Mouse (Mus musculus): ENCODE measurements around the gene Gm49388. TPM values are rescaled to one million over a fixed set of nuclear protein-coding genes. Genes with fewer than 3 reads are reported as not detected.

Gene Gm49388
- polyA plus RNA-seq (2012; ENCODE audit: insufficient read depth, insufficient read length, missing spikeins), result 0.54 TPM in 1 of 2 replicates, not detected in the other

DNA sequence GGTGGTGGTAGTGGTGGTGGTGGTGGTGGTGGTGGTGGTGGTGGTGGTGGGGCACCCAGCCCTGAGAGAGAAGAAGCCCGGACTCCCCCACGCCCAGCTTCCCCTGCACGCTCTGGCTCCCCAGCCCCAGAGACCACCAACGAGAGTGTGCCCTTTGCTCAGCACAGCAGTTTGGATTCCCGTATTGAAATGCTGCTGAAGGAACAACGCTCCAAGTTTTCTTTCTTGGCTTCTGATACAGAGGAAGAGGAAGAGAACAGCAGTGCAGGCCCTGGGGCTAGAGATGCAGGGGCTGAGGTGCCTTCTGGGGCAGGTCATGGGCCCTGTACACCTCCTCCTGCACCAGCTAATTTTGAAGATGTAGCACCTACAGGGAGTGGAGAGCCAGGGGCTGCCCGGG lies at the start of gene Gm49388:
TSS of gene Gm49388 (plus strand) at position 301 of the 400 bp plus-strand sequence.
- H3K4me1 ChIP-seq (ENCODE audit: control insufficient read depth, insufficient read depth, insufficient read length, low read length), result no peaks in the 10 kb centered on the region
- H3K4me3 ChIP-seq (ENCODE audit: insufficient read depth, low read depth, low read length), result no peak within 1 kb of the TSS
- no peak within 1 kb of the TSS for H3K27ac ChIP-seq (replicated peaks; ENCODE audit: low read depth, low read length)

- Histone ChIP-seq H3K4me3 (ENCODE audit: insufficient read depth, low read depth, low read length) (peak within 1 kb of the TSS; percentile 79), H3K27ac (replicated peaks; ENCODE audit: low read depth, low read length) (peak within 1 kb of the TSS; percentile 75), H3K4me1 (ENCODE audit: control insufficient read depth, insufficient read depth, insufficient read length, low read length) (no peaks in the 10 kb centered on the region)
Measured at GRCm38 (mm10) chr7:127744366-127745045, 40.9 kb upstream of the Gm49388 start, which contains the start of gene Fbxl19. Gene Fbxl19 (plus strand): TSS chr7:127744543.

DNA sequence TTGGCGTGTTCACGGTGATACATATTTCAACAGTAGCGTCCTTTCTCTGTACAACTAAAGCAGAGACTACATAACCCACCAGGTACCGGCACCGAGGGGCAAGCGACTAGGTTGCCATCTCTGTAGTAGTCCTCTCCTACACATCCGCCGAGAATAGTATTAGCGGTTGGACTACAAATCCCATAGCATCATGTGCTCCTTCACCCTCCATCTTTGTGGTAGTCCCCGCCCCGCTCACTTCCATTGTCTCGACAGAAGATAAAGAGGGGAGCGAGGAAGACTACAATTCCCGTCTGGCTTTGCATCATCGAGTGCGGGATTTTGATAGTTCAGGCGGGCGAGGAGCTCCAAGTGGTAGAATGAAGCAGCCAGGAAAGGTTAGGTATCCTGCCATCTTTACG lies 40.2 kb upstream of the Gm49388 start:
- Histone ChIP-seq H3K27ac (replicated peaks; ENCODE audit: low read depth, low read length) (peak overlapping the region; percentile 81), H3K4me1 (ENCODE audit: control insufficient read depth, insufficient read depth, insufficient read length, low read length) (no peaks in the 10 kb centered on the region), H3K4me3 (ENCODE audit: insufficient read depth, low read depth, low read length) (peak overlapping the region; percentile 79)

DNA sequence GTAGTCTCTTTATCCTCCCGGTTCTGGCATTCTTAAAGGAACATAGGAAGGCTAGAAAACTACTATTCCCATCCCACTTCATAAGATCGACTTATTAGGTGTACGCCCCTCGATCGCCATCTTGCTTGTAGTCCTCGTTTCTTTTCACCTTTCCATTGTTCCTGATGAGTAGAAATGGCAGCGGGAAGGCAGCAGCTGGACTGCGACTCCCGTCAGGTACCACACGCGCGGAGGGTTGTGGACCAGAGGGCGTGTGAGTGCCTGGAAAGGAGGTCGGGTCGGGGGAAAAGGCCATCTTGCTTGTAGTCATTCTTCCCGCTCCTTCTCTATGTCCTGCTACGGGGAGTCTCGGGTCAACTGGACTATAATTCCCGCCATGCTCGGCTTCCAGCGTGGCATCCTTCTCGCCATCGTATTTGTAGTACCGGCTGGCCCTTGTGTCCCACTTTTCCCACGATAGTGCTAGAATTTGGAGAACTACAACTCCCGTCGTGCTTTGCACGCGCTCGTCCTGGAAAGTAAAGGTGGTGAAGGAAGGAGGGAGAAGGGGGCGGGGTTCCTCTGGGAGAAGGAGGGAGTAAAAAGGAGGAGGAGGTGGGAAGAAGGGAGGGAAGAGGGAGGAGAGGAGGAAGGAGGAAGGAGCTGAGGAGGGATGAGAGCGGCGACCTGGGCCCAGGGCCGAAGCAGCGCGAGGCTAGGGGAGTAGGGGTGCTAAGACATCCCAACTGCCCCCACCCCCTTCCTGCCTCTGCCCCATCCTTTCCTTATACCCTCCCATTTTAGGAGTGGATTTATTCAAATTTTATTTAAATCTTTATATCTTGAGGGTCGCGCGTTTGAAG lies 39.5 kb upstream of the Gm49388 start:
- Histone ChIP-seq H3K4me3 (ENCODE audit: insufficient read depth, low read depth, low read length) (peak overlapping the region; percentile 79), H3K27ac (replicated peaks; ENCODE audit: low read depth, low read length) (peak overlapping the region; percentile 81), H3K4me1 (ENCODE audit: control insufficient read depth, insufficient read depth, insufficient read length, low read length) (no peaks in the 10 kb centered on the region)

- Histone ChIP-seq H3K4me3 (ENCODE audit: insufficient read depth, low read depth, low read length) (peak overlapping the region; percentile 79), H3K27ac (replicated peaks; ENCODE audit: low read depth, low read length) (no peak overlapping the region), H3K4me1 (ENCODE audit: control insufficient read depth, insufficient read depth, insufficient read length, low read length) (no peaks in the 10 kb centered on the region)
Measured at GRCm38 (mm10) chr7:127746494-127747491, 38.6 kb upstream of the Gm49388 start.

DNA sequence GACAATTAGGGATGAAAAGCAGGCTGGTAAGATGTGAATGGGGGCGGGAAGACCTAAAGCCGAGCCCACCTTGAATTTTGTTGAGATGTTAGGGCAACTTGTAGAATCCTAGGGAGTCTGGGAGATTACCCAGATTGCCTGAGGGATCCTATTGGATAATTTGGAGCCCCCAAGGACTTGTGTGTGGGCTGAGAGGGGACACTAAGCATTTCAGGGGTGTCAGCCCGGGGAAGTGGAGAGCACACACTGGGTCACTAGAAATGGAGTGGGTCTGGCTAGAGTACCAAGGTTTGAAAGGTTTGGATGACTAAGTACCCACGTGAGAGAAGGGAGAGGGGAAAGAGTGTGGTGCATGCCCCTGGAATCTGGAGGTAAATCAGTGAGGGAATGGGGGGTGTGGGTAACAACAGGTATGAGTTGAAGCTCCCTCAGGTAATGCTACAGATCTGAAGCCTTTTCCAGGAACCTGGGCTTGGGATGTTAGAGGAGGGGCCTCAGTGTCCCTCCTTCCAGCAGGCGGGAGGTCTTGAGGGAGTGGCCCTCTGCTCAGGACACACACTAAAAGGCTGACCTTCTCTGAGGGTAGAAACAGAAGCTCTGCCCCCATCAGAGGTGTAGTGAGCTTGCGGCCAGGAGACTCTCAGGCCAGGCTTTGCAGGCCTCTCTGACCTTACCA lies 37.7 kb upstream of the Gm49388 start:
- Histone ChIP-seq H3K27ac (replicated peaks; ENCODE audit: low read depth, low read length) (no peak overlapping the region), H3K4me1 (ENCODE audit: control insufficient read depth, insufficient read depth, insufficient read length, low read length) (no peaks in the 10 kb centered on the region), H3K4me3 (ENCODE audit: insufficient read depth, low read depth, low read length) (no peak overlapping the region)

- H3K4me1 ChIP-seq (ENCODE audit: control insufficient read depth, insufficient read depth, insufficient read length, low read length), result no peaks in the 10 kb centered on the region
- H3K4me3 ChIP-seq (ENCODE audit: insufficient read depth, low read depth, low read length), result no peak overlapping the region
Measured at GRCm38 (mm10) chr7:127748235-127748560, 37.2 kb upstream of the Gm49388 start.

DNA sequence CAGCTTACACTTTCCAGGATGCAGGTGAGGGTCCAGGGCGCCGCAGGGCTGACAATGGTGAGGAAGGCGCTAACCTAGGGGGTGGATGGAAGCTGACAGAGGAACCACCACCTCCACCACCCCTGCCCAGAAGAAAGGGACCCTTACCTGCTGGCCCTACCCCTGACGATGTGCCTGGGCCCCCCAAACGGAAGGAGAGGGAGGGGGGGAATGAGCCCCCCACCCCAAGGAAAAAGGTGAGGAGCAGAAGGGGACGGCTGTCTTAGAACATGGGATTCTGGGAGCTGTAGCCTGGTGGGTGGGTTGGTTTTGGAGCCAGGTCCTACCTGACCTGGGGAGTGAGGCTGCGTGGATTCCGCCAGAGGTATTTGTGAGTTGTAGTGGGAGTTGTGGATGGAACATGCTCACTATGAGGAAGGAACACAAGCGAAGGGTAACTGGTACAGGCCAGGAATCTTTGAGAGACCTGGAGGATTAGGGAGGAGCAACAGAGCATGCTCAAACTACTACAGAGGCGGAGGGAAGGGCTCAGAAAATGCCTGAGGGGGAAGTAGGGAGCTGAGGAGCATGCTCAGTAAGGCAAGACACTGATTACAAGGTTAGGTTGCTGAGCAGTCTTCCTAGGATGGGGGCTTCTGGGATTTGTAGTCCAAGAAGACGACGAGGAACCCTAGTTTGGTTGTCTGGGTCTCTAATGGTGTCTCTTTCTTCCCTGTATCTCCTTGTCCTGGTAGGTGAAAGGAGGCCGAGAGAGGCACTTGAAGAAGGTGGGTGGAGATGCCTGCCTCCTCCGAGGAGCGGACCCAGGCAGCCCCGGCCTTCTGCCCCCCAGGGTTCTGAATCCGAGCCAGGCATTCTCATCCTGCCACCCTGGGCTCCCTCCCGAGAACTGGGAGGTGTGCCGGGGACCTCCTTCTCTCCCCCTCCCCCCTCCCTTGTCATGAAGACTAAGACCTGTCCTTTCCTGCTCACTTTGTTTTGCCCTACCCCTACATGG lies 35.0 kb upstream of the Gm49388 start:
- Histone ChIP-seq H3K4me3 (ENCODE audit: insufficient read depth, low read depth, low read length) (no peak overlapping the region), H3K27ac (replicated peaks; ENCODE audit: low read depth, low read length) (no peak overlapping the region), H3K4me1 (ENCODE audit: control insufficient read depth, insufficient read depth, insufficient read length, low read length) (no peaks in the 10 kb centered on the region)

More at GRCm38 (mm10) chr7:127748235-127748560, 37.2 kb upstream of the Gm49388 start:
- no peak overlapping the region for H3K27ac ChIP-seq (replicated peaks; ENCODE audit: low read depth, low read length)

- H3K4me3 ChIP-seq (ENCODE audit: insufficient read depth, low read depth, low read length), result no peak overlapping the region
- H3K4me1 ChIP-seq (ENCODE audit: control insufficient read depth, insufficient read depth, insufficient read length, low read length), result no peaks in the 10 kb centered on the region
- H3K27ac ChIP-seq (replicated peaks; ENCODE audit: low read depth, low read length), result no peak overlapping the region
Measured at GRCm38 (mm10) chr7:127751619-127752018, 33.8 kb upstream of the Gm49388 start.

- Histone ChIP-seq H3K4me3 (ENCODE audit: insufficient read depth, low read depth, low read length) (no peak overlapping the region), H3K27ac (replicated peaks; ENCODE audit: low read depth, low read length) (no peak overlapping the region), H3K4me1 (ENCODE audit: control insufficient read depth, insufficient read depth, insufficient read length, low read length) (no peaks in the 10 kb centered on the region)
Measured at GRCm38 (mm10) chr7:127752069-127752468, 33.3 kb upstream of the Gm49388 start.

- H3K27ac ChIP-seq (replicated peaks; ENCODE audit: low read depth, low read length), result no peak overlapping the region
- H3K4me1 ChIP-seq (ENCODE audit: control insufficient read depth, insufficient read depth, insufficient read length, low read length), result no peaks in the 10 kb centered on the region
- no peak overlapping the region for H3K4me3 ChIP-seq (ENCODE audit: insufficient read depth, low read depth, low read length)
Measured at GRCm38 (mm10) chr7:127753158-127753557, 32.2 kb upstream of the Gm49388 start.

GRCm38 (mm10) chr7:127753741-127754140 lies 31.7 kb upstream of the Gm49388 start:
- no peak overlapping the region for H3K27ac ChIP-seq (replicated peaks; ENCODE audit: low read depth, low read length)
- H3K4me1 ChIP-seq (ENCODE audit: control insufficient read depth, insufficient read depth, insufficient read length, low read length), result no peaks in the 10 kb centered on the region
- no peak overlapping the region for H3K4me3 ChIP-seq (ENCODE audit: insufficient read depth, low read depth, low read length)

GRCm38 (mm10) chr7:127759716-127760115 lies 25.7 kb upstream of the Gm49388 start:
- H3K4me3 ChIP-seq (ENCODE audit: insufficient read depth, low read depth, low read length), result no peak overlapping the region
- H3K27ac ChIP-seq (replicated peaks; ENCODE audit: low read depth, low read length), result no peak overlapping the region
- no peaks in the 10 kb centered on the region for H3K4me1 ChIP-seq (ENCODE audit: control insufficient read depth, insufficient read depth, insufficient read length, low read length)

Data from brown adipose tissue, adult 24 weeks (tissue).